Mouse (Mus musculus) lung, postnatal 0 days (tissue): ENCODE data around the gene Zbtb7b.

Source experiments
- CTCF ChIP-seq: IDR thresholded peaks from 2 replicates; pipeline ENCODE4 v1.5.1; 2016; ENCODE audit warnings: antibody characterized with exemption, mild to moderate bottlenecking
- EP300 ChIP-seq: IDR thresholded peaks from 2 replicates; pipeline ENCODE4 v1.6.1; 2016; ENCODE audit warnings: antibody characterized with exemption, mild to moderate bottlenecking, control low read depth

DNA sequence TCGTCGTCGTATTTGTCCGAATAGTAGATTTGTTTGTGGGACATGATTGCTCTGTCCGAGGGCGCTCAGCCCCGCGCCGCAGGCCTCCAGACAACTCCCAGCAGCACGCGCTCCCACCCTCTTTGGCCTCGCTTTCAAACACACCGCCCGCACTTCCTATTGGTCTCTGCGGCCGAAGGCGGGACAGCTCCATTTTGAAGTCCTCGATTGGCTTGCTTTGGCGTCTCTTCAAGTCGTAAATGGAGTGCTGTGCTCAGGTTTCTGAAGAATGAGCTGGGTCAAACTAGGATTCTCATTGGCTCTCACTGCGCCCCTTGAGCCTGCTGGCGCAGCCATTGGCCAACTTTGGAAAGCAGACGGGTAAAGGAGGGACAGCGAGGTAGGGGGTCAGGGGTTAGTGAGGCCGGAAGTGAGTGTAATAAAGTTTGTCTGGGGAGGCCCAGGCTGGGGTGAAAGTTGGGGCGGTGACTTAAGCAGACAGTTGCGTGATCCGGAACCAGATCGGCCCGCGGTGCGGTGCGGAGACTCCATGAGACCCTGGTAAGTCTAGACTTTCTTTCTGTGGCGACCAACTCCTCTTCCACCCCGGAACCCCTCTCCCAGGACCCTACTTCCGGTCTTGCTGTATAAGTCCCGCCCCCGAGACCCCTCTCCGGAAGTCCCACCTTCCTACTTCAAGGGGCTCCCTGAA is 23.7 kb upstream of the Zbtb7b start, which contains the start of the genes Cks1b and Shc1:
- no peak for TF ChIP-seq EP300
- TF ChIP-seq CTCF, result no peak
